Mouse (Mus musculus): Measurements from ENCODE around the gene Mars2. TPM values are rescaled to one million over a fixed set of nuclear protein-coding genes. Genes with fewer than 3 reads are reported as not detected.

Gene Mars2
- polyA plus RNA-seq (2014; fragmentation: Nextera tagmentation; extraction: Ambion mirVana), result 4.6 and 5.5 TPM in 2 replicates

GRCm38 (mm10) chr1:55236890-55237642 is at the start of gene Mars2:
Mars2 (plus strand) TSS chr1:55237177.
- Histone ChIP-seq H3K9me3 (ENCODE audit: control insufficient read depth, low read length) (no peaks in the 10 kb centered on the region), H3K4me2 (ENCODE audit: low read length) (peak within 1 kb of the TSS; percentile 96), H3K9ac (ENCODE audit: low read length) (peak within 1 kb of the TSS; percentile 66), H3K4me3 (ENCODE audit: low read depth, low read length) (peak within 1 kb of the TSS; percentile 93), H3K4me1 (replicated peaks; ENCODE audit: control insufficient read depth, insufficient read depth, low read length) (peaks cover 16% of the 10 kb centered on the region), H3K36me3 (ENCODE audit: control insufficient read depth, insufficient read depth, low read length) (no peaks in the 10 kb centered on the region), H3K27ac (ENCODE audit: low read depth) (peak within 1 kb of the TSS; percentile 8; the same call in 1 of the 2 replicates), H3K27me3 (replicated peaks; ENCODE audit: control insufficient read depth, insufficient read depth, low read length) (no peaks in the 10 kb centered on the region)
- under 1% methylated on average over 82 of the region's 82 CpGs for WGBS
- DNase-seq (ENCODE audit: low spot score) (peak; percentile 90), ATAC-seq (replicated peaks; ENCODE audit: low FRiP score, low TSS enrichment, low read depth) (peak; percentile 99)

GRCm38 (mm10) chr1:55192015-55192414 is 45.0 kb upstream of the Mars2 start:
- Histone ChIP-seq H3K9ac (ENCODE audit: low read length) (0 out of 2 replicates have a peak overlapping the region, but pooled peaks have one; percentile 14), H3K36me3 (ENCODE audit: control insufficient read depth, insufficient read depth, low read length) (no peaks in the 10 kb centered on the region), H3K4me3 (ENCODE audit: low read depth, low read length) (peak overlapping the region; percentile 27), H3K27ac (ENCODE audit: low read depth) (peak overlapping the region; percentile 62), H3K9me3 (ENCODE audit: control insufficient read depth, low read length) (no peaks in the 10 kb centered on the region), H3K27me3 (replicated peaks; ENCODE audit: control insufficient read depth, insufficient read depth, low read length) (no peaks in the 10 kb centered on the region), H3K4me1 (replicated peaks; ENCODE audit: control insufficient read depth, insufficient read depth, low read length) (peaks cover 14% of the 10 kb centered on the region), H3K4me2 (ENCODE audit: low read length) (peak overlapping the region; percentile 40)
- ATAC-seq (replicated peaks; ENCODE audit: low FRiP score, low TSS enrichment, low read depth) (peak; percentile 55; the same call in 1 of the 2 replicates), DNase-seq (ENCODE audit: low spot score) (peak; percentile 67)
- WGBS, result 16% methylated on average over 8 of the region's 8 CpGs

DNA sequence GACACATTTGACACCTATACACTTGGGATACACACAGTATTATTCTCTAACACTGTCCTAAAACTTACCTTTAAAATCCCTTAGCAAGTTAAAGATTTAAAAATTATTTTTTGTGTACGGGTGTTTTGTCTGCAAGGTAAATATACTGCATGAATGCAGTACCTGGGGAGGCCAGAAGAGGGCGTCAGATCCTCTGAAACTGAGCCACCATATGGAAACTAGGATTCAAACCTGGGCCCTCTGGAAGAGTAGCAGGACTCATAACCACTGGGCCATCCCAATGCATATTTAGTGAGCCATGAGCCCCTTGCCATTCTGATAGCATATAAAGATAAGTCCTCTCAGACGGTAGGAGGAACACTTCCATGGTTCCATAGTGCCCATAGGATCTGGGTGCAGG is 44.2 kb upstream of the Mars2 start:
- Histone ChIP-seq H3K4me1 (replicated peaks; ENCODE audit: control insufficient read depth, insufficient read depth, low read length) (peaks cover 14% of the 10 kb centered on the region), H3K9me3 (ENCODE audit: control insufficient read depth, low read length) (no peaks in the 10 kb centered on the region), H3K27ac (ENCODE audit: low read depth) (peak overlapping the region; percentile 62), H3K9ac (ENCODE audit: low read length) (no peak overlapping the region), H3K36me3 (ENCODE audit: control insufficient read depth, insufficient read depth, low read length) (no peaks in the 10 kb centered on the region), H3K4me2 (ENCODE audit: low read length) (no peak overlapping the region), H3K4me3 (ENCODE audit: low read depth, low read length) (no peak overlapping the region), H3K27me3 (replicated peaks; ENCODE audit: control insufficient read depth, insufficient read depth, low read length) (no peaks in the 10 kb centered on the region)
- DNase-seq (ENCODE audit: low spot score), result no peak
- no peak for ATAC-seq (replicated peaks; ENCODE audit: low FRiP score, low TSS enrichment, low read depth)
- 53% methylated on average over 3 of the region's 3 CpGs for WGBS

DNA sequence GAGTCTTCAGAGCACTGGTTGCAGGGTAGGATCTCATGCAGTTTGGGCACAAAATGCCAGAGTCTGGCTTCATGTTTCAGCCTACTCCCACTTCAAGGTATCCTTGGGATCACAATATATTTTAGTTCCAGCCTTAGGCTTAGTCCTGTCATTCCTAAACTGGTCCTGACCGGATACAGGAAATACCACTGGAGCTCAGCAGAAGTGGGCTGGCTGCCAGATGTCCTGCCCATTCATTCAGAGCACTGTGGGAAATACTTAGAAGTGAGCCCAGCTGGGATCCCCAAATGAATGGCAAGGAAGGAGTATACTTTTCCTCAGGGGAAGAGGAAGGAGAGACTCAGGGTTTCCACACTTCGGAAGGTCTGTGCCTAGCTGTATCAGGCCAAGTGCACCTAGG is 43.7 kb upstream of the Mars2 start:
- Histone ChIP-seq H3K4me3 (ENCODE audit: low read depth, low read length) (no peak overlapping the region), H3K27ac (ENCODE audit: low read depth) (peak overlapping the region; percentile 62), H3K4me1 (replicated peaks; ENCODE audit: control insufficient read depth, insufficient read depth, low read length) (peaks cover 14% of the 10 kb centered on the region), H3K9me3 (ENCODE audit: control insufficient read depth, low read length) (no peaks in the 10 kb centered on the region), H3K9ac (ENCODE audit: low read length) (no peak overlapping the region), H3K4me2 (ENCODE audit: low read length) (no peak overlapping the region), H3K27me3 (replicated peaks; ENCODE audit: control insufficient read depth, insufficient read depth, low read length) (no peaks in the 10 kb centered on the region), H3K36me3 (ENCODE audit: control insufficient read depth, insufficient read depth, low read length) (no peaks in the 10 kb centered on the region)
- ATAC-seq (replicated peaks; ENCODE audit: low FRiP score, low TSS enrichment, low read depth), result peak; percentile 30; the same call in 1 of the 2 replicates
- WGBS, result 35% methylated on average over 2 of the region's 2 CpGs
- no peak for DNase-seq (ENCODE audit: low spot score)

DNA sequence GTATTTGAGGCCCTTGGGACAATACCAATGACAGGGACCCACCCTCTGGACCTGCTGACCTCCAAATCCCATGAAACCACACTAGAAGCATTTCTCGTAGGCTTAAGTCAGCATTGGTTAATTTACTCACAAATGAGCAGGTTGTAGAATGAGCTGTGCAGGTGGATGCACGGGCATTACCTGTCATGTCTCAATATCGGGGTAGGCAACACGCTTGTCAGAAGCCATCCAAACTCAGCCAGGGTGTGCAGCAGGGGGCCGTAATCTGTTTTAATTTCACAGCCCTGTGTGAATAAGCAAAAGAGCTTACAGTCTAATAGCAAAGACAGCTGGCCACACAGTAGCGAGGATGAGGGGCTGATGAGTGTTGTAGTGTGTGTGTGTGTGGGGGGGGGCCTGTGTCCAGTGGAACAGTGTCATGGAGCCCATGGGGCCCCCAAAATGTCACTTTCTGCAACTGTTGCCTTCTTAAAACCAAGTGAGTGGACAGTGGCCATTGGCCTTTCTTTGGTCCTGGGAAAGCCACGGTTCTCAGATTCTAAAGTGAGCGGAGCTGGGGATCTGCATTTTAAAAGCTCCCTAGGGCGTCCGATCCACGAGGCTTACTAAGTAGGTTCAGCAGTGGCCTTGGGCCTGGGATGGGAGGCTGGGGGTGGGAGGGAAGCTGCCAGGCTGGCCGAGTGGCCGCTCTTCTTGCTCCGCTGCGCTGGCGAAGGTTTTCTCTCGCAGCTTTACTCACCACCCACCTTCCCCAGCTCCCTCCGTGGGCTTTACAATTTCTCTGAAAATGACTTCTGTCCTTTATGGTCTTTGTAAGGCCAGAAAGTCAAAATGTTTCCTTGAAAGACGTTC is 42.7 kb upstream of the Mars2 start:
- DNase-seq (ENCODE audit: low spot score) (no peak), ATAC-seq (replicated peaks; ENCODE audit: low FRiP score, low TSS enrichment, low read depth) (no peak)
- 62% methylated on average over 19 of the region's 19 CpGs for WGBS
- Histone ChIP-seq H3K4me2 (ENCODE audit: low read length) (no peak overlapping the region), H3K9ac (ENCODE audit: low read length) (no peak overlapping the region), H3K27me3 (replicated peaks; ENCODE audit: control insufficient read depth, insufficient read depth, low read length) (no peaks in the 10 kb centered on the region), H3K4me3 (ENCODE audit: low read depth, low read length) (no peak overlapping the region), H3K36me3 (ENCODE audit: control insufficient read depth, insufficient read depth, low read length) (no peaks in the 10 kb centered on the region), H3K27ac (ENCODE audit: low read depth) (no peak overlapping the region), H3K4me1 (replicated peaks; ENCODE audit: control insufficient read depth, insufficient read depth, low read length) (peaks cover 14% of the 10 kb centered on the region), H3K9me3 (ENCODE audit: control insufficient read depth, low read length) (no peaks in the 10 kb centered on the region)

GRCm38 (mm10) chr1:55195021-55195420 is 42.0 kb upstream of the Mars2 start:
- Histone ChIP-seq H3K9me3 (ENCODE audit: control insufficient read depth, low read length) (no peaks in the 10 kb centered on the region), H3K27ac (ENCODE audit: low read depth) (no peak overlapping the region), H3K4me3 (ENCODE audit: low read depth, low read length) (no peak overlapping the region), H3K9ac (ENCODE audit: low read length) (no peak overlapping the region), H3K4me1 (replicated peaks; ENCODE audit: control insufficient read depth, insufficient read depth, low read length) (peaks cover 14% of the 10 kb centered on the region), H3K27me3 (replicated peaks; ENCODE audit: control insufficient read depth, insufficient read depth, low read length) (no peaks in the 10 kb centered on the region), H3K4me2 (ENCODE audit: low read length) (no peak overlapping the region), H3K36me3 (ENCODE audit: control insufficient read depth, insufficient read depth, low read length) (no peaks in the 10 kb centered on the region)
- no peak for DNase-seq (ENCODE audit: low spot score)
- no peak for ATAC-seq (replicated peaks; ENCODE audit: low FRiP score, low TSS enrichment, low read depth)
- WGBS, result 76% methylated on average over 4 of the region's 4 CpGs

GRCm38 (mm10) chr1:55196327-55197003 is 40.5 kb upstream of the Mars2 start:
- Histone ChIP-seq H3K9me3 (ENCODE audit: control insufficient read depth, low read length) (no peaks in the 10 kb centered on the region), H3K4me3 (ENCODE audit: low read depth, low read length) (no peak overlapping the region), H3K36me3 (ENCODE audit: control insufficient read depth, insufficient read depth, low read length) (no peaks in the 10 kb centered on the region), H3K27ac (ENCODE audit: low read depth) (peak overlapping the region; percentile 45; the same call in 1 of the 2 replicates), H3K4me1 (replicated peaks; ENCODE audit: control insufficient read depth, insufficient read depth, low read length) (peaks cover 15% of the 10 kb centered on the region), H3K9ac (ENCODE audit: low read length) (no peak overlapping the region), H3K4me2 (ENCODE audit: low read length) (no peak overlapping the region), H3K27me3 (replicated peaks; ENCODE audit: control insufficient read depth, insufficient read depth, low read length) (no peaks in the 10 kb centered on the region)
- WGBS, result 49% methylated on average over 6 of the region's 6 CpGs
- no peak for DNase-seq (ENCODE audit: low spot score)
- no peak for ATAC-seq (replicated peaks; ENCODE audit: low FRiP score, low TSS enrichment, low read depth)

- ATAC-seq (replicated peaks; ENCODE audit: low FRiP score, low TSS enrichment, low read depth), result no peak
- H3K4me2 ChIP-seq (ENCODE audit: low read length), result no peak overlapping the region
- WGBS, result 49% methylated on average over 3 of the region's 3 CpGs
Measured at GRCm38 (mm10) chr1:55198719-55199118, 38.3 kb upstream of the Mars2 start.

More at GRCm38 (mm10) chr1:55198719-55199118, 38.3 kb upstream of the Mars2 start:
- H3K9ac ChIP-seq (ENCODE audit: low read length), result no peak overlapping the region
- H3K36me3 ChIP-seq (ENCODE audit: control insufficient read depth, insufficient read depth, low read length), result no peaks in the 10 kb centered on the region
- H3K4me1 ChIP-seq (replicated peaks; ENCODE audit: control insufficient read depth, insufficient read depth, low read length), result peaks cover 10% of the 10 kb centered on the region; the same call in 1 of the 2 replicates
- DNase-seq (ENCODE audit: low spot score), result no peak
- no peak overlapping the region for H3K27ac ChIP-seq (ENCODE audit: low read depth)
- no peak overlapping the region for H3K4me3 ChIP-seq (ENCODE audit: low read depth, low read length)
- H3K27me3 ChIP-seq (replicated peaks; ENCODE audit: control insufficient read depth, insufficient read depth, low read length), result no peaks in the 10 kb centered on the region
- no peaks in the 10 kb centered on the region for H3K9me3 ChIP-seq (ENCODE audit: control insufficient read depth, low read length)

Data from intestine, embryonic 14.5 days (tissue).